Mouse (Mus musculus) heart, embryonic 14.5 days (tissue): ENCODE data around the gene Gm4131. TPM values are rescaled to one million over a fixed set of nuclear protein-coding genes. Genes with fewer than 3 reads are reported as not detected.

Source experiments
- ATAC-seq: fragments of 200-750 bp; cut with Nextera tagmentation; 2 replicates; pipeline ENCODE4 v1.8.0; 2017; ENCODE audit warnings: low read depth, moderate TSS enrichment; ENCODE audit not compliant: insufficient number of reproducible peaks, insufficient read depth, low FRiP score
- H3K27ac ChIP-seq, 2 experiments: fragments of 200-500 bp in 1 of 2; fragments of 300-500 bp in 1 of 2; sonication (generic) in 1 of 2; replicated peaks in 1 of 2; 2 replicates each; pipeline ENCODE4 v1.5.1; 2012 to 2014; ENCODE audit warnings: low read depth in 2 of 2, low read length in 2 of 2, control low read depth in 1 of 2, mild to moderate bottlenecking in 1 of 2, mixed read lengths in 1 of 2; ENCODE audit not compliant: control insufficient read depth in 1 of 2, insufficient read depth in 1 of 2
- H3K27me3 ChIP-seq: fragments of 300-500 bp; sonication (generic); 2 replicates; pipeline ENCODE4 v1.6.1; 2014; ENCODE audit warnings: mild to moderate bottlenecking, low read length, control low read depth; ENCODE audit not compliant: control insufficient read depth, insufficient read depth
- H3K36me3 ChIP-seq: fragments of 300-500 bp; sonication (generic); 2 replicates; pipeline ENCODE4 v1.6.1; 2014; ENCODE audit warnings: mild to moderate bottlenecking, control low read depth, low read length, mixed read lengths; ENCODE audit not compliant: control insufficient read depth, insufficient read depth
- H3K4me1 ChIP-seq, 2 experiments: fragments of 200-500 bp in 1 of 2; fragments of 300-500 bp in 1 of 2; sonication (generic) in 1 of 2; 2 replicates each; pipeline ENCODE4 v1.6.1; 2012 to 2014; ENCODE audit warnings: low read length in 2 of 2, control low read depth in 1 of 2, mixed read lengths in 1 of 2; ENCODE audit not compliant: control insufficient read depth in 2 of 2, insufficient read depth in 2 of 2
- H3K4me2 ChIP-seq: fragments of 300-500 bp; sonication (generic); 2 replicates; pipeline ENCODE4 v1.6.1; 2014; ENCODE audit warnings: mild to moderate bottlenecking, low read length
- H3K4me3 ChIP-seq, 2 experiments: fragments of 200-500 bp in 1 of 2; fragments of 300-500 bp in 1 of 2; sonication (generic) in 1 of 2; 2 replicates each; pipeline ENCODE4 v1.5.1; 2012 to 2014; ENCODE audit warnings: low read length in 2 of 2, mild to moderate bottlenecking in 2 of 2, control low read depth in 1 of 2, low read depth in 1 of 2, moderate library complexity in 1 of 2; ENCODE audit not compliant: control insufficient read depth in 1 of 2, insufficient read depth in 1 of 2
- H3K9ac ChIP-seq: fragments of 300-500 bp; sonication (generic); 2 replicates; pipeline ENCODE4 v1.6.1; 2014; ENCODE audit warnings: mild to moderate bottlenecking, low read length
- H3K9me3 ChIP-seq: fragments of 300-500 bp; sonication (generic); 2 replicates; pipeline ENCODE4 v1.6.1; 2016; ENCODE audit warnings: low read length, control low read depth; ENCODE audit not compliant: control insufficient read depth
- WGBS: fragments of 180-500 bp; shearing (Covaris S2); extraction: QIAGEN DNeasy Blood & Tissue Kit; methylation state at CpG from one replicate; pipeline ENCODE4 v1.1.7; 2014; 5-methylcytosine and 5-hydroxymethylcytosine counted together
- polyA plus RNA-seq: library from polyadenylated mRNA; unstranded; fragments of >200 nt; fragmentation: Nextera tagmentation; extraction: Ambion mirVana; gene quantifications from 2 replicates; pipeline ENCODE4 v1.2.1, GENCODE M21; 2014

The Gm4131 gene
- polyA plus RNA-seq, 1 experiment from 2014 or later: not detected

GRCm38 (mm10) chr14:62447214-62447548, 119.5 kb downstream of the Gm4131 start:
- no peak overlapping the region for H3K27ac ChIP-seq
- no peaks in the 10 kb centered on the region for H3K27me3 ChIP-seq
- H3K4me3 ChIP-seq: no peak overlapping the region
- H3K9me3 ChIP-seq: no peaks in the 10 kb centered on the region
- ATAC-seq: no peak
- 86% methylated on average over 3 of the region's 3 CpGs for WGBS
- H3K36me3 ChIP-seq: no peaks in the 10 kb centered on the region
- no peaks in the 10 kb centered on the region for H3K4me1 ChIP-seq
- no peak overlapping the region for H3K4me2 ChIP-seq
- no peak overlapping the region for H3K9ac ChIP-seq

DNA sequence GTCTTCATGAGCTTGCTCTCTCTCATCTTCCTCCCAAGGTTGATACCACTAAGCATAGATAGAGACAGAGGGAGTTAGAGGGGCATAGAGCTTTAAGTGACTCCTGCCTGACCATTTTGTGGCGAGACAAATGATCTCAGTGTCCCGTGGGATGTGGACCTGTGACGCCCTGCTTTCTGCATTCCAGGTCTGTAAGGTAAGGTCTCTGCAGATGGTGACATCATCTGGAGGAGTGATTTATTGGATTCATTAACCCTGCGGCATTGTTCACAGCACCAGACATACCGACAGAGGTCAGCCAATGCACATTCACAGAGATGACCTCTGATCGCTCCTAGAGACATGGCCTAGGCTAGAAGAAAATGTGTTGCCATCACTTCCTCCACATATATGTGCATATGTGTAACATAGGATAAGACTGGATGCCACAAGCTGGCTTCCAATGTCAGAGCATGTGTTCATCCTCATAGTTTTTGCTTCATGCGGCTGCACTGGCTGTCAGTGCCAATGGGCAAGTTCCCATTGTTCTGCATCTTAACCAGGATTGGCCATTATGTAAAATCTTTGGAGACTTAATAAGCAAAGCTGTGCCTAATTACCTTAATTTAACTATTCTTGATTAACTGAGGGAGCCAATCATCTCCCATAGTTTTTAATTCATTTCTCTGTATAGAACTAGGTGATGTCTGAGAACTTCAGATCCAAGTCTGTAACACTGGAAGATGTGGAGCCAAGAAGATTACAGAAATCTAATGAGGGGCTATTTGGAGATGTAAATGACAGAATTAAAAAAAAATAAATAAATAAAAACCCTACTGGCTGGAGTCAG, 120.1 kb downstream of the Gm4131 start:
- H3K27me3 ChIP-seq: no peaks in the 10 kb centered on the region
- H3K27ac ChIP-seq: no peak overlapping the region
- H3K9ac ChIP-seq: no peak overlapping the region
- no peak overlapping the region for H3K4me2 ChIP-seq
- ATAC-seq: no peak
- H3K9me3 ChIP-seq: no peaks in the 10 kb centered on the region
- no peaks in the 10 kb centered on the region for H3K36me3 ChIP-seq
- no peaks in the 10 kb centered on the region for H3K4me1 ChIP-seq
- 79% methylated on average over 7 of the region's 7 CpGs for WGBS
- no peak overlapping the region for H3K4me3 ChIP-seq

GRCm38 (mm10) chr14:62443840-62444430, 122.8 kb downstream of the Gm4131 start:
- H3K27ac ChIP-seq: no peak overlapping the region
- no peak for ATAC-seq
- no peaks in the 10 kb centered on the region for H3K27me3 ChIP-seq
- no peak overlapping the region for H3K9ac ChIP-seq
- no peak overlapping the region for H3K4me3 ChIP-seq
- 84% methylated on average over 6 of the region's 6 CpGs for WGBS
- H3K36me3 ChIP-seq: no peaks in the 10 kb centered on the region
- H3K4me1 ChIP-seq: no peaks in the 10 kb centered on the region
- no peaks in the 10 kb centered on the region for H3K9me3 ChIP-seq
- H3K4me2 ChIP-seq: no peak overlapping the region

DNA sequence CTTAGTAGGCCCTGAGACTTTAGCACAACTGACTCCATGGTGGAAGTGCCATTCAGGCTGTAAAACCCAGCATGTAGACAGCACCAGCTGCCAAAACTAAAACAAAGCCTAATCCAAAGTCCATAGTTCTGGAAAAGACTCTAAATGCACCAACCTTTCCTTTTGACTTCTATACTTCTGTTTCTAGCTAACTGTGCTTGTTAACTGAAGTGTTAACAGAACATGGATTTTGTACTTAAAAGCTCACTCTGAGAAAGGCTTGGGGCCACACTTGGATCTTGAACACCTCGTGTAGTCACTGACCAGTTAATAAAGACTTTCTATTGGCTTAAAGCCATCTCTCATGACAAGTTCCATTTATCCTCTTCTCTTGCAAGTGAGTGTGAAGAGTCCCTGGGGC, 123.8 kb downstream of the Gm4131 start:
- H3K4me2 ChIP-seq: no peak overlapping the region
- ATAC-seq: no peak
- WGBS: 63% methylated on average over 1 of the region's 1 CpGs

GRCm38 (mm10) chr14:62440036-62440435, 126.7 kb downstream of the Gm4131 start:
- no peaks in the 10 kb centered on the region for H3K9me3 ChIP-seq
- H3K4me2 ChIP-seq: no peak overlapping the region
- no peaks in the 10 kb centered on the region for H3K27me3 ChIP-seq
- no peaks in the 10 kb centered on the region for H3K4me1 ChIP-seq
- ATAC-seq: no peak
- H3K27ac ChIP-seq: peak overlapping the region in 1 of 2 experiments; percentile 14; a peak in 1 of 4 replicates
- no peaks in the 10 kb centered on the region for H3K36me3 ChIP-seq
- no peak overlapping the region for H3K4me3 ChIP-seq
- H3K9ac ChIP-seq: no peak overlapping the region

More for the DNA sequence above, 123.8 kb downstream of the Gm4131 start:
- no peaks in the 10 kb centered on the region for H3K36me3 ChIP-seq
- no peaks in the 10 kb centered on the region for H3K27me3 ChIP-seq
- H3K4me3 ChIP-seq: no peak overlapping the region
- no peaks in the 10 kb centered on the region for H3K4me1 ChIP-seq
- H3K27ac ChIP-seq: no peak overlapping the region
- no peak overlapping the region for H3K9ac ChIP-seq
- no peaks in the 10 kb centered on the region for H3K9me3 ChIP-seq

DNA sequence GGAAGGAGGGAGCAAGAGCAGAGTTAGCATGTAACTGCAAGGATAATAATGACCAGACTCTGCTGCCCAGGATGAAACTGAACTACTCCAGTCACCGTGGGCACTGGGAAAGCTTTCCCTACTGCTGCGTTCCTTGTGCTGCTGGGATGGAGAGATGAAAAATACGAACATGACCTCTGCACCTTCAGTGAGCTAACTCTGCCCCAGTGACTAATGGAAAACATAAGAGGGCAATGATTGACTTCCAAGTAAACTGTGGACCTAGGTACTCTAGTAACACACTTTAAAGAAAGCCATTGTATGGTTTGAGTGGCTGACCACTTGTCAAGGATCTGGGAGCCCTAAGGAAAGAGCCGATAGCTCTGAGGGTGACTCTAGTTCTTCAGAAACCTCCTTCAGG, 128.5 kb downstream of the Gm4131 start:
- no peak for ATAC-seq
- Histone ChIP-seq H3K36me3 (no peaks in the 10 kb centered on the region), H3K4me2 (no peak overlapping the region), H3K27me3 (no peaks in the 10 kb centered on the region), H3K9ac (no peak overlapping the region), H3K9me3 (no peaks in the 10 kb centered on the region), H3K4me3 (no peak overlapping the region), H3K4me1 (no peaks in the 10 kb centered on the region), H3K27ac (no peak overlapping the region)
- 86% methylated on average over 4 of the region's 4 CpGs for WGBS

DNA sequence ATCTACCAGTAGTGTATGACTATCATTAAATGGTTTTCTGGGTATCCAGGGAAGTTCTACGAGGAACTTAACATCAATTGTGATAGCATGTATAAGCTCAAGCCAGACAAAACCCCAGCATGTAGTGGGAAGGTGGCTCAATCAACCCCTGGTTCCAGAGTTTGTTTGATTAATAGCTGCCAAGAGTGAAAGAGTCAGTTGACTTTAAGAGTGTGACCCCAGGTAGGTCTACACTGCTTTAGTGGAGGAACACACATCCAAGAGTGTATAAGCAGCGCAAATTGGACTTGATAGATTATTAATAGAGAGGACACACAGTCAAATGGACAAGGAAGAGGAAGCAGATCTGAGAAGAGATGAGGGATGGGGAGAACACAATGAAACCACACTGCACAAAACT, 128.9 kb downstream of the Gm4131 start:
- H3K9me3 ChIP-seq: no peaks in the 10 kb centered on the region
- H3K4me3 ChIP-seq: no peak overlapping the region
- H3K9ac ChIP-seq: no peak overlapping the region
- WGBS: 86% methylated on average over 2 of the region's 2 CpGs
- H3K36me3 ChIP-seq: no peaks in the 10 kb centered on the region
- H3K27me3 ChIP-seq: no peaks in the 10 kb centered on the region
- no peak overlapping the region for H3K4me2 ChIP-seq
- ATAC-seq: no peak
- H3K4me1 ChIP-seq: no peaks in the 10 kb centered on the region
- H3K27ac ChIP-seq: no peak overlapping the region

GRCm38 (mm10) chr14:62425277-62425691, 141.4 kb downstream of the Gm4131 start:
- Histone ChIP-seq H3K4me3 (no peak overlapping the region), H3K9ac (no peak overlapping the region)
- 74% methylated on average over 2 of the region's 2 CpGs for WGBS

More at GRCm38 (mm10) chr14:62425277-62425691, 141.4 kb downstream of the Gm4131 start:
- no peak for ATAC-seq
- Histone ChIP-seq H3K4me2 (no peak overlapping the region), H3K4me1 (no peaks in the 10 kb centered on the region), H3K9me3 (no peaks in the 10 kb centered on the region), H3K36me3 (no peaks in the 10 kb centered on the region), H3K27ac (no peak overlapping the region), H3K27me3 (no peaks in the 10 kb centered on the region)
